Mouse (Mus musculus): Measurements from ENCODE around the gene Arhgap15.

Gene Arhgap15

GRCm38 (mm10) chr2:43783759-43784735, 35.4 kb downstream of the Arhgap15 start:
- peak; percentile 60 for DNase-seq (ENCODE audit: low read depth, low spot score)

- no peak for DNase-seq (ENCODE audit: low read depth, low spot score)
Observed at GRCm38 (mm10) chr2:43786101-43786500, 37.5 kb downstream of the Arhgap15 start.

GRCm38 (mm10) chr2:43787141-43787540, 38.5 kb downstream of the Arhgap15 start:
- peak; percentile 83 for DNase-seq (ENCODE audit: low read depth, low spot score)

DNA sequence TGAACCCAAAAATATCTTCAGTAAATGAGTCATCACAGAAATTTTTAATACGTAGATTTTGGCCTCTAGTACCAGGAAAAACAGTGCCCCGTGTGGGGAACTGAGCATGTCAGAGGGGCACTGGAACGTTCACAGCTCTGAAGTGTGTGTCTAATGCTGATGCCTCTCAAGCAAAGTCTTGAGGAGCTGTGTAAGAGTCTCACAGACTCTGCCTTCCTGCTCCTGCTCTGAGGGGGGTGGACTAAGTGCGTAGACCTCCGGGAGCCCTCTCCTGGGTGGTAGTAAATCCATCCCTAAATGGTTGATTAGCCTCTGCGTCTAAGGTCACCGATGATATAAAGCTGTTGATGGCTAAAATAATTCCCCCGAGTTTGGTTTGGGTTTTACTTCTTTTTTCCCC, 39.9 kb downstream of the Arhgap15 start:
- no peak for DNase-seq (ENCODE audit: low read depth, low spot score)

GRCm38 (mm10) chr2:43790049-43790693, 41.5 kb downstream of the Arhgap15 start:
- DNase-seq (ENCODE audit: low read depth, low spot score) = no peak

GRCm38 (mm10) chr2:43791575-43791974, 43.0 kb downstream of the Arhgap15 start:
- no peak for DNase-seq (ENCODE audit: low read depth, low spot score)

GRCm38 (mm10) chr2:43793105-43793504, 44.5 kb downstream of the Arhgap15 start:
- DNase-seq (ENCODE audit: low read depth, low spot score) = no peak

DNA sequence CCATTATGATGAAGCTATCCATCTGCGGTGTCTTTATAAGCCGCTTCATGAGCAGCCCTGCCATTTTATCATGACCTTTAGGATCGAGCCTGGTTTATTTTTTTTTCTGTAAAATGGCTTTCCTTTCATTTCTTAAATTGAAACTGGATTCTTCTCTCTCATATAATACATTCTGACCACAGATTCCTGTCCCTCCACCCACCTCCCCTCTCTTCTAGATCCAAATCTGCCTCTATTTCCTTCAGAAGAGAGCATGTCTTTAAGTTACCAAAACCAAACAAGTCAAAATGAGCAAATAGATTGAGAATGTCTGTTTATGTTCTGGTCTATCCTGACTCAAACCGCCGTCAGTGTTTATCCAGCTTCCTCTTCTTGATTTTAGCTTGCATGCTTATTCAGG, 46.1 kb downstream of the Arhgap15 start:
- no peak for DNase-seq (ENCODE audit: low read depth, low spot score)

DNA sequence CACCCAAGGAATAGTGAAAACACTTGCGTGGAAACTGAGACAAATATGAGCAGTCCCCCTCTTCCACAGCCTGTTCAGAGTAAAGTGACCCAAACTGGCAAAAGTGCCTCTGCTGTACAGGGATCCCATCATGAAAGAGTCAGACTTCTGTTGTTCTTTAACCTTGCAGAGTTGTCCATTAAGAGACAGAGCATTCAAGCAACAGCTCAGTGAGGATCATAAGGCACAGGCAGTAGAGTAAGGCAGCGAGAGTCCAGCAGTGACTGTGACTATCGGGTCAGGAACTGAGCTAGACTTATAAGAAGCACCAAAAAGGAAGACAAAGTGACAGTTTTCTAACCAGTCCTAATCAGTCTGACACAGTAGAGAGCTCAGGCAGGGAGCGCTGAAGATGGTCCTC, 47.8 kb downstream of the Arhgap15 start:
- DNase-seq (ENCODE audit: low read depth, low spot score) = no peak

- DNase-seq (ENCODE audit: low read depth, low spot score) = no peak
Observed at GRCm38 (mm10) chr2:43805960-43806744, 57.5 kb downstream of the Arhgap15 start.

GRCm38 (mm10) chr2:43815896-43816787, 67.5 kb downstream of the Arhgap15 start:
- no peak for DNase-seq (ENCODE audit: low read depth, low spot score)

DNA sequence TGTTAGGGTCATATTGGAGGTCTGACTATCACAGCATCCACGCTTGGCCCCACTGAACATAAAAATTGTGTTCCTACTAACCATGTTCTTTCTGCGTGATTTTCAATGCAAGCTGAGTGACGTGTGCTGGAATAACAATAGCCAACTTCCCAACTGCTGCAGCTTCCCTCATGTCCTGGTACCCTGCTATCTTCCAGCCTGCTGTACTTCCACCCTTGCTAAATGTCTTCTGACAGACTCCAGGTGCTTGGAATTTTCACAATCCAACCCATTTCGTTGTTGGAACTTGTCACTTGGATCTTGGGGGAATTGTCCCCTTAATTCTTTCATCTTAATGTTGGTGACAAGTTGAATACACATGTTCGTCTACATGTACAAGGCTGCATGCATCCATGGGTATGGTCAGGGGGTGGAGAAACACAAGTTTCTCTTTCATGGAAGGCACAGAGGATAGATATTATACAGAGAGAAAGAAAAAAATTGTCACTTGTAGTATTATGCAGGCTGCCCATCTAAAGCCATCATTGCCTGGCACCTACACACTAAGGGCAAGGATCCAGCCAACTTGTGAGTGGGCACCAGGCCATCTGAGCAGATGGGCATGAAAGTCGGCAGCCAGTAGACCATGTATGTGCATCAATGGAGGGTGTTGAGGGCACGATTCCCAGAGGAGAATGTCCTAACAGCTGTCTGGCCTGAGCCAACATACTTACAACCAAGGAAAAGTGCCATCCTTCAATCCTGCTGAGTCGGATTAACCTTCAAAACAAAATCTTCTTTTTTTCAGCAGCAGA, 68.4 kb downstream of the Arhgap15 start:
- peak; percentile 72 for DNase-seq (ENCODE audit: low read depth, low spot score)

GRCm38 (mm10) chr2:43835931-43836330, 87.3 kb downstream of the Arhgap15 start:
- no peak for DNase-seq (ENCODE audit: low read depth, low spot score)

DNA sequence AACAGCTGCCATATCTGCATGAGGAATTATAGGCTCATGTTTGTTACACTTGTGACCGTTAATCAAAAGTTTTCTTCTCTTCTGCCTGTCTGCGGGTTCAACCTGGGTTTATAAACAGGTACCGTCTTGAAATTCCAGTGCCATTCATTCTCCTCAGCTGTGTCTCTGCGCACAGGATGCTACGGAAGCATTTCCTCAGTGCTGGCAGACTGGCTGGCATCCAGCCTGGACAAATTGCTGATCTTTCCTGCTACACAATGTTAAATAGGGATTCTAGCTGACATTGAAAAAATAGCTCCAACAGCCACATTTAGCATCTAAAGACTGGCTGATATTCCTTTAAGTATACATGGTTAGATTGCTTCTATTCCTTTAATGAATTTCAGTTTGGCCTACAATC, 93.0 kb downstream of the Arhgap15 start:
- DNase-seq (ENCODE audit: low read depth, low spot score) = peak; percentile 73

DNA sequence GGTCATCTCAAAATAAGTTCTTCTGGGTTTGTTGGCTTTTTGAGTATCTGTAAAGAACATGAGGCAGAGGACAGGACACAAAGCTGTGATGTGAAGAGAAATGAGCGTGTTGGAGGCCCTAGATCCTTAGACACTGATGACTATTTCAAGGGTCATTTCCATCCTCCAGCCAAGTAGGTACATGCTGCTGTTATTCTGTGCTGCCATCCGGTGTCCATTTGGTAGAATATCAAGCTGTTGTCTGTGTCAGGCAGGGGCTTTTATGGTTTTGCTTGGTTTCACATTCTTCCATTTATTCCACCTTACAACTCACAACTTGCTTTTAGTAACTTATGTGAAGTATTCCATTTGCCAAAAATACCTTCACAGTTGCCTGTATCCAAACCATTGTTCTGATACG, 102.6 kb downstream of the Arhgap15 start:
- peak; percentile 60 for DNase-seq (ENCODE audit: low read depth, low spot score)

GRCm38 (mm10) chr2:43862709-43863108, 114.1 kb downstream of the Arhgap15 start:
- no peak for DNase-seq (ENCODE audit: low read depth, low spot score)

- DNase-seq (ENCODE audit: low read depth, low spot score) = peak; percentile 92
Observed at GRCm38 (mm10) chr2:43902403-43902973, 153.9 kb downstream of the Arhgap15 start.

DNA sequence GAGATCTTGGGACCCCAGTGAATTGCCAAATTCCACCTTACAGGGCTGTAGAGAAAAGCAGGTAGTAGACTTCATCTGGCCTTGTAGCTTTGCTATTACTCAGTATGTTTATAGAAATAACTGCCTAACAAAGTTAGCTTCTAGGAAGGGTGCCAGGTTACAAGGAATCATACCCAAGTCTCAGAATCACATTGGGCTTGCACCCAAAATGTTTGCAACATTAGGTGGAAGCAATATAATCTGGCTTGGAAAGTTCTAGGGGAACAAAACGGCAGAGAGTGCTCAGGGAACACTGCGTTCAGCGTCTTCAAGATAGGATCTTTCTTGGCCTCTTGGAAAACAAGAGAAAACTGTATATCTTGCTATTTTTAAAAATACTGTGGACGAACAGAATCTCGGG, 158.9 kb downstream of the Arhgap15 start:
- DNase-seq (ENCODE audit: low read depth, low spot score) = peak; percentile 60

GRCm38 (mm10) chr2:43914104-43914503, 165.5 kb downstream of the Arhgap15 start:
- no peak for DNase-seq (ENCODE audit: low read depth, low spot score)

GRCm38 (mm10) chr2:43923863-43924340, 175.3 kb downstream of the Arhgap15 start:
- DNase-seq (ENCODE audit: low read depth, low spot score) = peak; percentile 57

All from brain, adult 2 months (tissue).